Mouse (Mus musculus) ES-Bruce4 (cell line): ENCODE measurements around the gene Cblb.

Experiments
- CTCF ChIP-seq: IDR thresholded peaks from one replicate; pipeline ENCODE4 v1.8.1; 2011; ENCODE audit warnings: low read depth, low read length
- POLR2A ChIP-seq: IDR thresholded peaks from one replicate; pipeline ENCODE4 v1.8.1; 2011; ENCODE audit warnings: low read length; ENCODE audit not compliant: insufficient read depth

GRCm38 (mm10) chr16:52061015-52061481 lies 30.0 kb downstream of the Cblb start:
- TF ChIP-seq POLR2A (no peak), CTCF (no peak)
